Mouse (Mus musculus) hindbrain, embryonic 12.5 days (tissue): ENCODE measurements around the gene Gm14418. TPM values are rescaled to one million over a fixed set of nuclear protein-coding genes. Genes with fewer than 3 reads are reported as not detected.
"Not testable (repeated sequence)": the region's sequence is repeated elsewhere in the genome, so short reads cannot be mapped to it uniquely, and the experiment has no call there.

Experiments
- ATAC-seq: fragments of 200-750 bp; cut with Nextera tagmentation; 2 replicates; pipeline ENCODE4 v1.8.0; 2017; ENCODE audit warnings: moderate TSS enrichment; ENCODE audit not compliant: low FRiP score
- H3K27ac ChIP-seq: fragments of 300-500 bp; sonication (generic); 2 replicates; pipeline ENCODE4 v1.5.1; 2016; ENCODE audit warnings: mild to moderate bottlenecking
- H3K27me3 ChIP-seq: fragments of 300-500 bp; sonication (generic); 2 replicates; pipeline ENCODE4 v1.6.1; 2016; ENCODE audit warnings: mild to moderate bottlenecking
- H3K36me3 ChIP-seq: fragments of 300-500 bp; sonication (generic); 2 replicates; pipeline ENCODE4 v1.6.1; 2016; ENCODE audit warnings: mild to moderate bottlenecking
- H3K4me1 ChIP-seq: fragments of 300-500 bp; sonication (generic); 2 replicates; pipeline ENCODE4 v1.6.1; 2016
- H3K4me2 ChIP-seq: fragments of 300-500 bp; sonication (generic); replicated peaks from 2 replicates; pipeline ENCODE4 v1.6.1; 2016; ENCODE audit warnings: mild to moderate bottlenecking
- H3K4me3 ChIP-seq: fragments of 300-500 bp; sonication (generic); 2 replicates; pipeline ENCODE4 v1.5.1; 2016; ENCODE audit warnings: mild to moderate bottlenecking
- H3K9ac ChIP-seq: fragments of 300-500 bp; sonication (generic); 2 replicates; pipeline ENCODE4 v1.6.1; 2016; ENCODE audit warnings: mild to moderate bottlenecking, moderate library complexity
- H3K9me3 ChIP-seq: fragments of 300-500 bp; sonication (generic); replicated peaks from 2 replicates; pipeline ENCODE4 v1.6.1; 2016; ENCODE audit warnings: mild to moderate bottlenecking
- WGBS: fragments of 180-500 bp; shearing (Covaris S2); methylation state at CpG from one replicate; pipeline ENCODE4 v1.1.7; 2016; 5-methylcytosine and 5-hydroxymethylcytosine counted together
- polyA plus RNA-seq: library from polyadenylated mRNA; unstranded; fragments of >200 nt; fragmentation: Nextera tagmentation; extraction: Ambion mirVana; gene quantifications from 2 replicates; pipeline ENCODE4 v1.2.1, GENCODE M21; 2016

Gm14418 gene
- polyA plus RNA-seq, result 7.6 and 8.4 TPM in 2 replicates

DNA sequence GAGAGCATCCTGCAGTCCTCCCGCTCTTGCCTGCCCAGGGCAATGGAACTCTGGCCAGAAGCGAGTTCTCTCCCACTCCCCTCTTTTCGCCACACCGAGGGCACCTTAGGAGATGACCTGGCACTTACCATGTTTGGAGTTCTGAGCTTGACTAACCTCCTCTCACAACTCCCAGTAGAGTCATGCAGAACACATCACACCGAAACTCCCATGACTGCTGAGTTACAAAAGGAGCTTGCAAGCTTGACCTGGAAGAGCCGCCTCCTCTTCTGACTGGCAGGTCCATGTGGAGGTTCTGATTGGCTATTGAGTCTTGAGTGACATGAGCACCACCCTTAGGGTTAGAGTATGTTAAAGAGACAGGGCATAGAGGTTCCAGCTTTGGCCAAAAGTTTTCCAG is at the start of gene Gm14418:
Gene Gm14418, minus strand, starts transcription at position 225 of the 400 bp plus-strand sequence.
- WGBS, result 37% methylated on average over 6 of the region's 6 CpGs
- H3K4me2 ChIP-seq, result not testable (repeated sequence)

More for the DNA sequence above, at the start of gene Gm14418:
- H3K4me3 ChIP-seq, result peak within 1 kb of the TSS; percentile 28
- H3K4me1 ChIP-seq, H3K36me3 ChIP-seq, H3K27ac ChIP-seq, H3K9me3 ChIP-seq, ATAC-seq, H3K9ac ChIP-seq, H3K27me3 ChIP-seq: not testable (repeated sequence)

Other genes with a start within 250 kb of the Gm14418 start
- gene Gm14410, start 191.9 kb downstream of the Gm14418 start, polyA plus RNA-seq, result 30.8 and 32.3 TPM in 2 replicates
- not detected in 2 replicates for gene Gm14409, start 131.3 kb downstream of the Gm14418 start, polyA plus RNA-seq
- 0.14 and 0.49 TPM in 2 replicates for gene Gm14412, start 74.0 kb downstream of the Gm14418 start, polyA plus RNA-seq
- gene Zfp970, start 66.4 kb upstream of the Gm14418 start, polyA plus RNA-seq, result 9.7 and 11.2 TPM in 2 replicates
- 4.2 and 4.8 TPM in 2 replicates for gene Gm14403, start 99.9 kb upstream of the Gm14418 start, polyA plus RNA-seq
- not detected in 2 replicates for gene Gm14406, start 179.9 kb upstream of the Gm14418 start, polyA plus RNA-seq